In the genomic region with DNA sequence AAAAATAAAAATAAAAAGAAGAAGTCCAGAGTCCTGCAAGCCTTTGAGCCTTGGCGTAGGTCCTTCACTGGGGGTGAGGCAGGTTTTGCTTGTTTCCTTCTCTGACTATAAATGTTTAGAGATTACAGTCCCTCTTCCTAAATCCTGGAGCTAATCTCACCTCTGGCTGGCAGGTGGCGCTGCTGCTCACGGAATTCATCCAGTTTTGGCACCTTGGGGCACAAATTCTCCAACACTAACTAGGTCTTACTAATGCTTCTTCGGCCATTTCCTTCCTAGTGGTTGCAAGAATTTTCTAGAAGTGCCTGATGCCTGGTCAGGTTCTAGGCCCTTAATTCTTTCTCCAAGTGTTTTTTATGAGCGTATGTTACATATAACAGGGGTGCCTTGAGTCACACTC, we compare ENCODE assay signal across 8 mouse cellular contexts. TPM values are rescaled to one million over a fixed set of nuclear protein-coding genes. Genes with fewer than 3 reads are reported as not detected.
DNase-seq lines count a peak whose midpoint lies in the region; ATAC-seq and TF ChIP-seq lines count a peak whose summit lies in the region.

No protein-coding gene starts in this region.

- H3K9ac ChIP-seq in lung, embryonic 15.5 days: no peak overlapping the region

- H3K4me1 ChIP-seq in testis, adult 2 months (ENCODE audit: control insufficient read depth, insufficient read depth, low read length): peaks cover 20% of the 10 kb centered on the region
- H3K4me1 ChIP-seq in lung, embryonic 15.5 days: peaks cover 26% of the 10 kb centered on the region

- WGBS in lung, embryonic 15.5 days: 36% methylated on average over 5 of the region's 5 CpGs

- ATAC-seq in CD4-positive, CD25-positive, alpha-beta regulatory T cell, adult 4 months: no peak
- ATAC-seq in lung, embryonic 15.5 days (ENCODE audit: borderline replicate concordance, extremely low read depth, low FRiP score, low TSS enrichment): no peak

- no peak overlapping the region for H3K27ac ChIP-seq in testis, adult 2 months (ENCODE audit: control insufficient read depth, insufficient read depth, low read depth, low read length)
- H3K27ac ChIP-seq in lung, embryonic 15.5 days: peak overlapping the region; percentile 72; the same call in 1 of the 2 replicates

- peak; percentile 53; the same call in 1 of the 2 replicates for TF ChIP-seq CTCF in testis, adult 2 months (IDR thresholded peaks at IDR 0.05; ENCODE audit: control insufficient read depth, insufficient read depth, insufficient replicate concordance, low read depth, low read length)

- TF ChIP-seq POLR2A in testis, adult 2 months (IDR thresholded peaks at IDR 0.05; ENCODE audit: control insufficient read depth, low read depth, low read length): no peak

- H3K27me3 ChIP-seq in testis, adult 2 months (ENCODE audit: control insufficient read depth, insufficient read depth, low read length): no peaks in the 10 kb centered on the region
- H3K27me3 ChIP-seq in lung, embryonic 15.5 days: no peaks in the 10 kb centered on the region

- no peak overlapping the region for H3K4me3 ChIP-seq in testis, adult 2 months (ENCODE audit: control insufficient read depth, low read depth, low read length)
- no peak overlapping the region for H3K4me3 ChIP-seq in lung, embryonic 15.5 days

- H3K4me2 ChIP-seq in lung, embryonic 15.5 days: no peak overlapping the region

- H3K9me3 ChIP-seq in lung, embryonic 15.5 days: no peaks in the 10 kb centered on the region

- DNase-seq in CD4-positive, CD25-positive, alpha-beta regulatory T cell, adult 2 months (ENCODE audit: low read depth, low spot score): peak; percentile 77
- no peak for DNase-seq in testis, postnatal 14 days (ENCODE audit: low spot score)
- peak; percentile 74 for DNase-seq in embryo, embryonic 10.5 days (ENCODE audit: low spot score)
- peak; percentile 72 to 83 for DNase-seq in kidney, adult 8-10 months
- peak; percentile 40 to 46 for DNase-seq in spleen, postnatal 36 days (ENCODE audit: low spot score in 2 of 2)

- peaks cover 1% of the 10 kb centered on the region; the same call in 1 of the 2 replicates for H3K36me3 ChIP-seq in testis, adult 2 months (ENCODE audit: control insufficient read depth, insufficient read depth, low read length)
- H3K36me3 ChIP-seq in lung, embryonic 15.5 days: peaks cover 50% of the 10 kb centered on the region

RNA-seq across cellular contexts. Expression of a gene that starts 9.8 kb away (rescaled TPM):
- 10 to 100 TPM in 1 of 2 experiments, 1 to 10 TPM in 1; 4.7 to 13.0 TPM for polyA plus RNA-seq in CD4-positive, CD25-positive, alpha-beta regulatory T cell, adult 4 months (2017; shearing (Covaris generic))
- 10.0 and 10.2 TPM in 2 replicates for polyA plus RNA-seq in testis, adult 2 months (2012; rRNA removed)
- 18.3 and 19.1 TPM in 2 replicates for polyA plus RNA-seq in lung, embryonic 15.5 days (2015; fragmentation: Nextera tagmentation; extraction: Ambion mirVana)

RNA-seq across cellular contexts. Expression of a gene that starts 27.3 kb away (rescaled TPM):
- not detected for polyA plus RNA-seq in CD4-positive, CD25-positive, alpha-beta regulatory T cell, adult 4 months (2017; shearing (Covaris generic))
- polyA plus RNA-seq in testis, adult 2 months (2012; rRNA removed): 0.54 and 0.59 TPM in 2 replicates
- 13.6 and 14.7 TPM in 2 replicates for polyA plus RNA-seq in lung, embryonic 15.5 days (2015; fragmentation: Nextera tagmentation; extraction: Ambion mirVana)

RNA-seq across cellular contexts. Expression of a gene that starts 27.3 kb away (rescaled TPM):
- not detected for polyA plus RNA-seq in CD4-positive, CD25-positive, alpha-beta regulatory T cell, adult 4 months (2017; shearing (Covaris generic))
- polyA plus RNA-seq in testis, adult 2 months (2012; rRNA removed): 11.8 and 11.9 TPM in 2 replicates
- polyA plus RNA-seq in lung, embryonic 15.5 days (2015; fragmentation: Nextera tagmentation; extraction: Ambion mirVana): 1.3 and 1.6 TPM in 2 replicates

RNA-seq across cellular contexts. Expression of a gene that starts 52.7 kb away (rescaled TPM):
- polyA plus RNA-seq in CD4-positive, CD25-positive, alpha-beta regulatory T cell, adult 4 months (2017; shearing (Covaris generic)): not detected
- 3.5 and 3.6 TPM in 2 replicates for polyA plus RNA-seq in testis, adult 2 months (2012; rRNA removed)
- 0.59 and 1.1 TPM in 2 replicates for polyA plus RNA-seq in lung, embryonic 15.5 days (2015; fragmentation: Nextera tagmentation; extraction: Ambion mirVana)
